Mouse (Mus musculus) stomach, postnatal 0 days (tissue): Measurements from ENCODE around the gene Gramd1a. TPM values are rescaled to one million over a fixed set of nuclear protein-coding genes. Genes with fewer than 3 reads are reported as not detected.
A peak's percentile ranks its signal among the peaks of the same experiment; 100 is the strongest.

Experiments used
- ATAC-seq: fragments of 200-750 bp; cut with Nextera tagmentation; 2 replicates; pipeline ENCODE4 v1.8.0; 2017; ENCODE audit not compliant: low FRiP score, low TSS enrichment
- DNase-seq: peaks from one replicate; pipeline ENCODE4 v3.0.0-alpha.2; 2016; ENCODE audit warnings: low spot score
- H3K27ac ChIP-seq: fragments of 300-500 bp; sonication (generic); replicated peaks from 2 replicates; pipeline ENCODE4 v1.5.1; 2014; ENCODE audit warnings: mild to moderate bottlenecking, control low read depth
- H3K27me3 ChIP-seq: fragments of 300-500 bp; sonication (generic); 2 replicates; pipeline ENCODE4 v1.6.1; 2014; ENCODE audit warnings: low read length; ENCODE audit not compliant: control insufficient read depth, insufficient read depth
- H3K36me3 ChIP-seq: fragments of 300-500 bp; sonication (generic); 2 replicates; pipeline ENCODE4 v1.6.1; 2014; ENCODE audit warnings: low read length, mixed read lengths; ENCODE audit not compliant: control insufficient read depth, insufficient read depth
- H3K4me1 ChIP-seq: fragments of 300-500 bp; sonication (generic); replicated peaks from 2 replicates; pipeline ENCODE4 v1.6.1; 2014; ENCODE audit warnings: antibody characterized with exemption; ENCODE audit not compliant: control insufficient read depth, insufficient read depth
- H3K4me2 ChIP-seq: fragments of 300-500 bp; sonication (generic); replicated peaks from 2 replicates; pipeline ENCODE4 v1.6.1; 2014; ENCODE audit warnings: low read depth, mild to moderate bottlenecking, control low read depth, moderate library complexity
- H3K4me3 ChIP-seq: fragments of 300-500 bp; sonication (generic); 2 replicates; pipeline ENCODE4 v1.5.1; 2014; ENCODE audit warnings: low read depth, low read length, control low read depth
- H3K9ac ChIP-seq: fragments of 300-500 bp; sonication (generic); 2 replicates; pipeline ENCODE4 v1.6.1; 2014; ENCODE audit warnings: mild to moderate bottlenecking, low read length, control low read depth, mixed read lengths
- H3K9me3 ChIP-seq: fragments of 300-500 bp; sonication (generic); 2 replicates; pipeline ENCODE4 v1.6.1; 2016; ENCODE audit warnings: low read length; ENCODE audit not compliant: control insufficient read depth
- CTCF ChIP-seq: IDR thresholded peaks from 2 replicates; pipeline ENCODE4 v1.5.1; 2016; ENCODE audit warnings: antibody characterized with exemption, low read depth, mild to moderate bottlenecking, moderate library complexity
- EP300 ChIP-seq: optimal IDR thresholded peaks from 2 replicates; pipeline ENCODE3; 2016; ENCODE audit warnings: antibody characterized with exemption
- WGBS: fragments of 180-500 bp; shearing (Covaris S2); extraction: QIAGEN DNeasy Blood & Tissue Kit; methylation state at CpG from one replicate; pipeline ENCODE4 v1.1.7; 2014; 5-methylcytosine and 5-hydroxymethylcytosine counted together
- polyA plus RNA-seq: library from polyadenylated mRNA; unstranded; fragments of >200 nt; fragmentation: Nextera tagmentation; extraction: Ambion mirVana; gene quantifications from 2 replicates; pipeline ENCODE4 v1.2.1, GENCODE M21; 2015

The Gramd1a gene
- polyA plus RNA-seq, 1 experiment from 2014 or later = 14.4 TPM

- Histone ChIP-seq H3K36me3 (no peaks in the 10 kb centered on the region), H3K27ac (peak overlapping the region; percentile 72; the same call in 1 of the 2 replicates), H3K9ac (no peak overlapping the region), H3K4me3 (no peak overlapping the region), H3K4me2 (no peak overlapping the region), H3K27me3 (no peaks in the 10 kb centered on the region), H3K9me3 (no peaks in the 10 kb centered on the region), H3K4me1 (0 out of 2 replicates have a peak, but pooled peaks cover 2% of the 10 kb centered on the region)
- ATAC-seq (0 out of 2 replicates have a peak, but pooled peaks have one; percentile 10), DNase-seq (no peak)
- peak; percentile 65 for TF ChIP-seq CTCF
- TF ChIP-seq EP300 = no peak
- 36% methylated on average over 16 of the region's 19 CpGs for WGBS
These were observed 585 bp upstream of the Gramd1a start for GRCm38 (mm10) chr7:31156034-31156928.

DNA sequence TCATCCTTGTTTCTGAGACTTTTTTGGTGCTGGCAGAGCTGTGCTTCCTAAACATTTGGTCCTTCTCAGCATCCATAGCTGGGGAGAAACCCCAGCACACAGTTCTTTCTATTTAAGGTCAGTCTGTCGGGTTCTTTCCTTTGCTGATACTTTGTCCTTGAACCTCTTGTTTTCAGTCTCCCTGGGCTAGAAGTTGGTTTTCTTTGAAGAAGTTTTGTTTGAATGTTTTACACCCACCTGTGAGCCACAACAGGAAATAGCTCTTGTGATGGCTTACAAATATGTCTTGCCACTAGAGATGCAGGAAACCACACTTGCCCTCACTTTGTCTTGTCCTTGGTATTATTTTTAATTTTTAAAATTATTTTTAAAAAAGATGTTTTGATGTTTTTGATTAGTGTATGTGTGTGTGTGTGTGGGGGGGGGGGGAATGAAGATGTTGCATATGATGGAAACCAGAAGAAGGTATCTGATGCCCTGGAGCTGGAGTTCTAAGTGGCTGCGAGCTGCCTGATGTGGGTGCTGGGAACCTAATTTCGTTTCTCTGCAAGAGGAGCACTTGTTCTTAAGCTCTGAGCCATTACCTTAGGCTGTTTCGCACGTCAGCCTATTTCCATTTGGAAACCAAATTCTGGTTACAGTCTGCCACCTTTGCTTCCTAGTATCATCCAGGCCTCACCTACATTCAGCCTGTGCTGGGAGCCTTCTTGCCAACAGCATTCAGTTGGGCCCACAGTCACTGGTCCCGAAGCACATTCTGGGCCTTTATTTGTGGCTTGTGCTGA is 2.0 kb downstream of the Gramd1a start:
- no peak overlapping the region for H3K9ac ChIP-seq
- 85% methylated on average over 6 of the region's 6 CpGs for WGBS
- ATAC-seq = no peak

DNA sequence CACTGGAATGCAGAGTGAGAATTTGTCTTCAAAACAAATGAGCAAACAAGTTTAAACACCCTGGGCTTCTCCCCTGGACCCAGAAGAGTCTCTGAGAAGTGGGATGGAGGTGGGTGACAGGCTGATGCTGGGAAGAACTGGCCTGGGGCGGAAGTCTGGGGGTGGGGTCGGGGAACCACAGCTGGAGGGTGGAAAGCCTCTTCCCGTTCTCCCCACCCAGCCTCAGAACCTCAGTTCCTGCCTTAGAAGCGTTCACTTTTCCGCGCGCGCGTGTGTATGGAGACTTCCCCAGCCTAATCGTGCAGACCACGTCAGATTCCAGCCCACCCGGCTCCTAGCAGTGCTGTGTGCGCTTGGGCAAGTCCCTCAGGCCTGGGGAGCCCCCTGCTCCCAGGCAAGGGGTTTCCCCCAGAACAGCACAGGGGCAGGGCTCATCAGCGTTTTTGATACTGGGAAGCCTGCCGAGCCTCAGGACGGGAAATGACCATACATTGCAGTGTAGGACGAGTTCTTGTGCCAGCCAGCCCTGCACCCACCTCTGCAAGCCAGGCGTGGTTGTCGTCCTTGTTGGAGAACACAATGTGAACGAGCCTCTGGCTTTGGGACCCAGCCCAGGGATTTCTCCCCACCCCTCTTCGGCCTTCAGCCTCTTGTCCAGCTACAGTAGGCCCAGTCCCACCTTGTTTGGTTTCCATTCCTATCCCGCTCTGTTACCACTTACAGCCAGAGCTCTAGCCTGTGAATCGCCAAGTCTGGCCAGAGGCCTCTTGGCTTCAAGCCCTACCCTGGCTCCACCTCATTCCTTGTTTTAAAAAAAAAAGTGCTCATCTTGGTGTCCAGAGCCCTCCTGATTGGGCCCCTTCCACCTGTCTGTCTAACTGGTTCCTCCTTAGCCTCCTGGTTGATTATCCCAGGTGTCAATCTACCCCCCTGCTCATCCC is 4.1 kb downstream of the Gramd1a start:
- H3K4me2 ChIP-seq = peak overlapping the region; percentile 63
- H3K9ac ChIP-seq = peak overlapping the region; percentile 78
- H3K9me3 ChIP-seq = no peaks in the 10 kb centered on the region
- H3K36me3 ChIP-seq = no peaks in the 10 kb centered on the region
- H3K4me1 ChIP-seq = 0 out of 2 replicates have a peak, but pooled peaks cover 4% of the 10 kb centered on the region
- H3K4me3 ChIP-seq = peak overlapping the region; percentile 57
- no peak for TF ChIP-seq CTCF
- ATAC-seq (peak; percentile 63), DNase-seq (peak; percentile 58)
- no peaks in the 10 kb centered on the region for H3K27me3 ChIP-seq
- whole genome bisulfite sequencing = 6% methylated on average over 23 of the region's 23 CpGs
- peak overlapping the region; percentile 96 for H3K27ac ChIP-seq

More for the DNA sequence above, 2.0 kb downstream of the Gramd1a start:
- H3K27ac ChIP-seq = 0 out of 2 replicates have a peak overlapping the region, but pooled peaks have one; percentile 30
- DNase-seq = no peak
- H3K4me3 ChIP-seq = no peak overlapping the region
- no peak overlapping the region for H3K4me2 ChIP-seq
- no peaks in the 10 kb centered on the region for H3K36me3 ChIP-seq
- H3K4me1 ChIP-seq = 0 out of 2 replicates have a peak, but pooled peaks cover 2% of the 10 kb centered on the region
- TF ChIP-seq EP300 (no peak), CTCF (no peak)
- no peaks in the 10 kb centered on the region for H3K9me3 ChIP-seq
- H3K27me3 ChIP-seq = no peaks in the 10 kb centered on the region

DNA sequence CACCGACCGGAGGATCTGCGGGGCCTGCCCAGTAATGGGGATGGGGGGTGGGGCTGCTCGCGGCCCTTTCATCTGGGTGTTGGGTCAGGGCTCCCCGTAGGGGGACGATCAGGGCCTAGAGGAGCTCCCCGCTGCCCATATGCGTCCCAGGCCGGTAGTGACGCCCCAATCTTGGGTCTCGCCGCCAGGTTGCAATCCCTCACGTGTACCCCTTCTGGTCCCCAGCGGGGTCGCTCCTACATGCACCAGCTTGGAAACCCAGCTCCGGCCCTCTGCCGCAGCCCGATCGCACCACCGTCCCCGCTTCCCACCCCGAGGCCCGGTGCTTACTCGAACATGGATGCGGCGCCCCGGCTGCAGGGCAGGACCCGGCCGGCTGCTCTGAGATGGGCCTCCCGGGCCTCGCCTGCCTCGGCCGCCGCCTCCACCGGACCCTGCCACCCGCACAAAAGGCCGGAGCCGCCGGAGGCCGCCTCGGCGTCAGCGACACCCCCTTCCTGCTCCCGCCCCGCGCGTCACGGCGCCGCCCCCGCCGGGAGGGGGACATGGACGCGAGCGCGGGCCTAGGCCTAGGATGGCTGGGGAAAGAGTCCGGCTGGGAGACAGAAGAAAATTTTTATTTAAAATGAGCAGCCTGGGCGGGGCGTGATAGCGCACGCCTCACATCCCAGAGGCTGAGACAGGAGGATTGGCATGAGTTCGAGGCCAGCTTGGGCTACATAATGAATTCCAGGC is 5.0 kb downstream of the Gramd1a start:
- WGBS = 1% methylated on average over 56 of the region's 63 CpGs
- peak overlapping the region; percentile 78 for H3K9ac ChIP-seq

More for the DNA sequence above, 5.0 kb downstream of the Gramd1a start:
- Histone ChIP-seq H3K4me3 (peak overlapping the region; percentile 57), H3K4me2 (peak overlapping the region; percentile 63), H3K9me3 (no peaks in the 10 kb centered on the region), H3K27ac (peak overlapping the region; percentile 96), H3K27me3 (no peaks in the 10 kb centered on the region), H3K36me3 (no peaks in the 10 kb centered on the region), H3K4me1 (0 out of 2 replicates have a peak, but pooled peaks cover 4% of the 10 kb centered on the region)
- DNase-seq = peak; percentile 88
- TF ChIP-seq CTCF (peak; percentile 8; the same call in 1 of the 2 replicates), EP300 (no peak)
- ATAC-seq = peak; percentile 89
